Mouse (Mus musculus) frontal cortex, adult 2 months (tissue): ENCODE measurements around the gene Olfr291. TPM values are rescaled to one million over a fixed set of nuclear protein-coding genes. Genes with fewer than 3 reads are reported as not detected.

Experiments used
- DNase-seq, 2 experiments: peaks; one replicate each; pipeline ENCODE4 v3.0.0; 2022; ENCODE audit warnings: low spot score in 1 of 2; ENCODE audit errors: extremely low spot score in 1 of 2
- polyA plus RNA-seq: library from polyadenylated mRNA; depleted of rRNA; stranded (reverse); fragments of >200 nt; gene quantifications from 2 replicates; pipeline ENCODE4 v1.2.3, GENCODE M21; 2012; rRNA removed

Gene Olfr291
- not detected in 2 replicates for polyA plus RNA-seq

DNA sequence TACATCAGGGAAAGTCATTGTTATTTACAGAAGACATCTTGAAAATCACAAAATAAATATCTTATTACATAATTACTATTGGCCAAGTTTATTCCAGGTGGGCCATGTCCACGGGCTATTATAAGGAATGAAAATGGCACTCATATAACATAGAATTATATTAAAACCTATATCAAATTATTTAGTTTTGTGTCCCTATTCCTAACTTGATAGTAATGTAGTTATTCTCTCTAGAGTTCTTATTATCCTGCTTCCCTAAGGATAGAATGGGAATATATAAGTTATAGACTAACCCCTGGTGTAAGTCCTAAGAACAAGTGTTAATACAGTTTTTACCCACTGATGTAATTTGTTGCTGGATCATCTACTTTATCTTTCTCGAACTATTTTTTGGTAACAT lies at the start of gene Olfr291:
TSS of gene Olfr291 (plus strand) at position 301 of the 400 bp plus-strand sequence.
- DNase-seq: no peak

DNA sequence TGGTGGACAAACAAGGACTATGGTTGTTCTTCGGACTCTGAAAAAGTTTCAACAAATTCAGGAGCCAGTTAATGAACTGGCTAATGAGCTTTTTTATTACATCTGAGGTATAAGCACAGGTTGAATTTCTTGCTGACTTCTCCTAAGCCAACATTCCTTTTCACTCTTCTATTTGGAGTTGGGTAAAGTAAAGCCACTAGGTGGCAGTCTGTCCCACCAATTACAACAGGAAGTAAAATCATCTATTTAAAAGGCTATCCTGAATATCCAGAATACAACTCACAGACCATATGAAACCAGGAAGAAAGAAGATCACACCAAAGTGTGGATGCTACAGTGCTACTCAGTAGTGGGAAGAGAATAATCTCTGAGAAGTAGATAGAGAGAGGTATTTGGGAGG lies 48.1 kb upstream of the Olfr291 start:
- DNase-seq: peak in 1 of 2 experiments; percentile 69

GRCm38 (mm10) chr7:84806159-84806558 lies 47.2 kb upstream of the Olfr291 start:
- DNase-seq: no peak

DNA sequence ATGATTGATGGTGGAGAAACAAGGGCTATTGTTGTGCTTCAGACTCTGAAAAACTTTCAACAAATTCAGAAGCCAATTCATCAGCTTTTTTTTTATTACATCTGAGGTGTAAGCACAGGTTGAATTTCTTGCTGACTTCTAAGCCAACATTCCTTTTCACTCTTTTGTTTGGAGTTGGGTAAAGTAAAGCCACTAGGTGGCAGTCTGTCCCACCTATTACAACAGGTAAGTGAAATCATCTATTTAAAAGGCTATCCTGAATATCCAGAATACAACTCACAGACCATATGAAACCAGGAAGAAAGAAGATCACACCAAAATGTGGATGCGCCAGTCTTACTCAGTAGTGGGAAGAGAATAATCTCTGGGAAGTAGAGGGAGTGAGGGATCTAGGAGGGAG lies 31.2 kb downstream of the Olfr291 start:
- DNase-seq: peak in 1 of 2 experiments; percentile 25

Other genes starting within 250 kb of the Olfr291 start
- gene Fah, start 246.8 kb upstream of the Olfr291 start, polyA plus RNA-seq: 37.3 and 38.1 TPM in 2 replicates
- 83.8 and 111 TPM in 2 replicates for gene Zfand6, start 163.6 kb upstream of the Olfr291 start, polyA plus RNA-seq
- not detected in 2 replicates for gene Vmn2r65, start 110.6 kb downstream of the Olfr291 start, polyA plus RNA-seq
- gene Vmn2r66, start 158.7 kb downstream of the Olfr291 start, polyA plus RNA-seq: not detected in 2 replicates